Mouse (Mus musculus) CD4-positive, CD25-positive, alpha-beta regulatory T cell, adult 4 months (primary cell): ENCODE data around the gene Eomes. TPM values are rescaled to one million over a fixed set of nuclear protein-coding genes. Genes with fewer than 3 reads are reported as not detected.

Experiments used
- ATAC-seq: one replicate; pipeline ENCODE4 v1.8.0; 2017
- polyA plus RNA-seq, 2 experiments: library from polyadenylated mRNA; unstranded; fragments of 100-300 nt; shearing (Covaris generic); gene quantifications; one replicate each; pipeline ENCODE4 v1.2.1; 2017

Eomes gene
- polyA plus RNA-seq, 2 experiments from 2014 or later, result 0.28 to 0.54 TPM

- ATAC-seq, result peak; percentile 43
Measured at GRCm38 (mm10) chr9:118488138-118488895, 10.3 kb downstream of the Eomes start.

DNA sequence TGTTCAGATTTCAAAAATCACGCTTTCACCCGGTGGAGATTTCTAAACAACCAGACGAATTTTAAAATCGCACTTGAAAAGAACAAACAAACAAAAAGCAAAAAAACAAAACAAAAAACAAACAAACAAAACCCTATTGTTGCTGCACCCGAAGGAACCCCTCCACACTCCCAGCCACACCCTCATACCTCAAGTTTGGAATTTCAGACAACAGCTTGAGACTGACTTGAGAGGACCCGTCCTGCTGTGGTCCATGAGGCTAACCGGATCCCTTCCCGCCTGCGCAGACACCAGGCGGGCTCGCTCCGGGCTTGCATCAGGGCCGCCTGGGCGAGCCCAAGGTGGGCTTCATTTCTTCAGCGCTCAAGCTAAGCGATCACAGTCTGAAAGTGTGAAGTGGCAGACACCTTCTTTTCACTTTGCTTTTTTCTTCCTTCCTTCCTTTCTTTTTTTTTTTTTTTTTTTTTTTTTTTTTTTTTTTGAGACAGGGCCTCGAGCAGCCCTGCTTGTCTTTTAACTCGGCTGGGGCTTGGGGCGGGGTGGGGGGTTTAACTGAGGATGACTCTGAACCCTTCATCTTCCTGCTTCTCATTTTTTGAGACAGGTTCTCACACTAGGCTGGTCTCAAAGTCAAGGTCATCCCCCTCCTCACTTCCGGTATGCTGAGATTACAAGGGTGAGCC lies 11.0 kb downstream of the Eomes start:
- ATAC-seq, result no peak

DNA sequence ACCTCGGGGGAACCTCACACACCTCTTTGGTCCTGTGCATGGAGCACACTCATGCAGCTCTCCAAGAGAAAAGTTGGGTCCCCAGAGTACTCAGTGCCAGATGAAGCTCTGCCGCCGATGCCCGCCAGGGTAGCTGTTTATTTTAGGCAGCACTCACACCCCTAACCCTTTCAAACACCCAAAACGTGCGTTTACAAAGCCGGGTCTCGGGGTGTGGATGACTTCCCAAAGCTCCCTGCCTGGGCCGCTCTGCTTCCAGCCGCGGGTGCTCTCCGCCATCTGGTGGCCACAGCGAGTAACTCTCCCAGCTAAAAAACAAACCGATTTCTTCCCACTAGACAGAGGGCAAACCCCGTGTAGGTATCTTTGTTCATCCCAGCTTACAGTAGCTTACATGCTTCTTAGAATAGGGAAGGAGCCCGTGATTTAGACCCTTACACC lies 11.6 kb downstream of the Eomes start:
- peak; percentile 86 for ATAC-seq

DNA sequence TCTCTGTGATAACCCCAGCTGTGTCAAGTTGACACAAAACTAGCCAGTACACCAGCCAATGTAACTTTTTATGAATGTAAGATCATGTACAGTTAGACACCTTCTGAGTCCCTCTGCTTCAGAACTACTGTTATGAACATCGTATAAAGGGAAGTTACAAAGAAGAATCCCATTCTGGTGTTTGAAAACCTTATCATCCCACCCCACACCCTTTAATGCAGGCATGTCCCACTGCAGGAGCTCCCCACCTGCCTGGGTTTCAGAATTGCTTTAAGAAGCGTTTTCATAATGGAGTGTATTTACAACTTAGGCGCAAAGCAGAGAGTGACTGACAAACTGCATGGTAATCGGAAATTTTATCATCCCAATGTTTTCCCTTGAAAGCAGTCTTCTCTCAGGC lies 13.2 kb downstream of the Eomes start:
- ATAC-seq, result no peak

- no peak for ATAC-seq
Measured at GRCm38 (mm10) chr9:118492932-118493698, 15.1 kb downstream of the Eomes start.

DNA sequence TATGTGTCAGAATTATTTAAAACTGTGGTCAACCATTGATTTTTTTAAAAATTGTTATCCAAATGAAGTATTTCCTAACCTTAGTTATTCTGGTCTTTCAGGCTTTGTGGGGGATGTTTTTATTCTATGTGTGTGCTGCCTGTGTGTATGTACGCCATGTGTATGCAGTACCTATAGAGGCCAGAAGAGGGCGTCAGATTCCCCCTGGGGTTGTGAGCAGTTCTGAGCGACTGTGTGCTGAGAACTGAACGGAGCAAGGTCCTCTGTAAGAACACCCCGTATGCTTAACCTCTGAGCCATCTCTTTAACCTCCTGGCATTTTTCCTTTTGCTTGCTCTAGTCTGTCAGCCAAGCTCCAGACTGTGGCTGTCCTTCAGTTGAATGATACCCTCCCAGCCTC lies 16.1 kb downstream of the Eomes start:
- no peak for ATAC-seq

GRCm38 (mm10) chr9:118495933-118496332 lies 17.9 kb downstream of the Eomes start:
- ATAC-seq, result no peak

GRCm38 (mm10) chr9:118496952-118497351 lies 18.9 kb downstream of the Eomes start:
- ATAC-seq, result no peak

- ATAC-seq, result no peak
Measured at GRCm38 (mm10) chr9:118498061-118498460, 20.0 kb downstream of the Eomes start.

DNA sequence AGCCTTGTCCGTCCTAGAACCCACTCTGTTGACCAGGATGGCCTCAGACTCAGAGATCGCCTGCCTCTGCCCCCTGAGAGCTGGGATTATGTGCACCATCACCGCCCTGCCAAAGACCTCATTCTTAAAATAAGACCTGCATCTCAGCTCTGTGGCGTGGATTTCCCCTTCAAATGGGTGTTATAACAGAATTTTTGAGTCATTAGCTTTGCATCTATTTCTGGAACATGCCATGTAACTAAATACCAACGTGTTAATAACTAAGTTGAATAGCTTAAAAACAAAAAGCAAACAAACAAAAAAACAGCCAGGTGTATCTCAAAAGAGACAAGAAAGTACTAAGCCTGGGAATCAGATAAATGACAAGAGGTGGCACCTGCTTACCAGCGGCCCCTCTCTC lies 23.0 kb downstream of the Eomes start:
- ATAC-seq, result no peak

DNA sequence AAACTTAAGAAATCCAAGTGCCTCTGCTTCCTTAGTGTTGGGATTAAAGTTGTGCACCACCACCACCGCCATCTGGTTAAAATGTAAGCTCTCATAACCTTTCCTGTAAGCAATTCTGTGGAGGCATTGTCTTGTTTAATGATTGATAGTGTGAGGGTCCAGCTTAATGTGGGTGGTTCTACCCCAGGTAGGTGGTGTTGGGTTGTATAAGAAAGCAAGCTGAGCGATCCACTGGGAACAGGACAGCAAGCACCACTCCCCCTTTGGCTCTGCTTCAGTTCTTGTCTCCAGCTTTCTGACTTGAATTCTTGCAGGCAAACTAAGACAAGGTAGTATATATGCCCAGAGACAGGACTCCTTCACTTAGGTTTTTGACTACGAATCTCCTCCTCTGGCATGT lies 26.6 kb downstream of the Eomes start:
- no peak for ATAC-seq

- peak; percentile 89 for ATAC-seq
Measured at GRCm38 (mm10) chr9:118506020-118506403, 28.0 kb downstream of the Eomes start, which contains the start of gene Golga4. Gene Golga4 (plus strand): TSS chr9:118506267.

DNA sequence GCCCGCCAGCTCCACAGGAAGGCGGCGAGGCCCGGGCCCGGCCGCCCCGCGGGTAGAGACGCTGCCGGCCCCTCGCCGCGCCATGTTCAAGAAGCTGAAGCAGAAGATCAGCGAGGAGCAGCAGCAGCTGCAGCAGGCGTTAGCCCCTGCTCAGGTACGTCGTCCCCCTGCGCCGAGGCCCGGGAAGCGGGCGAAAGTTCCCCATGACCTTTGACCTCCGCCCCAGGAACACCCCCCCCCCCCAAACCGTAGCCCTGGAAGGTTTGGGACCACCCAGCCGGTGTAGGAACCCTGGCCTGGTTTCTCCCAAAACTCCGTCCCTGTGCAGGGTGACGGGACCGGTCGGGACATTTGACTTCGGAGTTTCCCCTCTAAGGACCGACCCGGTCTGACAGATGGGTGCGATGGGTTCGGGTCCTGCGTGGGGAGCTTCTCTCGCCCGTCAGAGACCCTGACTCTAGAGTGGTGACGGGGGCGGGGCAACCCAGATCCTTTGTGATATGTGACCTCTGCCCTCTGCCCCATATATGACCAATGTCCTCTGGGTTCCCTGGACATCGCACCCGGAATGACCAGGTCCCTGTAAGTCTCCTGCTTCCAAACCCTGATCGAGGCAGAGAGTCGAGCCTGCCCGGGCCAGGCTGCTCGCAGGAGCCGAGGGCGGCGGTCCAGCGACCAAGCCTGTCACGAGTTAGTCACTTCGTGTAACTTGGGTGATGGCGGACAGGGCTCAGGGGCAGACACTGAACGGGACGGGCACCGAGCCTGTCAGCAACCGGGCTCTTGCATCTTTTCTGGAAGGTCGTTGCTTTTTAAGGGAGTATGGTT lies 28.6 kb downstream of the Eomes start:
- ATAC-seq, result peak; percentile 24

- no peak for ATAC-seq
Measured at GRCm38 (mm10) chr9:118507552-118507951, 29.5 kb downstream of the Eomes start.

GRCm38 (mm10) chr9:118508601-118509000 lies 30.6 kb downstream of the Eomes start:
- ATAC-seq, result no peak

DNA sequence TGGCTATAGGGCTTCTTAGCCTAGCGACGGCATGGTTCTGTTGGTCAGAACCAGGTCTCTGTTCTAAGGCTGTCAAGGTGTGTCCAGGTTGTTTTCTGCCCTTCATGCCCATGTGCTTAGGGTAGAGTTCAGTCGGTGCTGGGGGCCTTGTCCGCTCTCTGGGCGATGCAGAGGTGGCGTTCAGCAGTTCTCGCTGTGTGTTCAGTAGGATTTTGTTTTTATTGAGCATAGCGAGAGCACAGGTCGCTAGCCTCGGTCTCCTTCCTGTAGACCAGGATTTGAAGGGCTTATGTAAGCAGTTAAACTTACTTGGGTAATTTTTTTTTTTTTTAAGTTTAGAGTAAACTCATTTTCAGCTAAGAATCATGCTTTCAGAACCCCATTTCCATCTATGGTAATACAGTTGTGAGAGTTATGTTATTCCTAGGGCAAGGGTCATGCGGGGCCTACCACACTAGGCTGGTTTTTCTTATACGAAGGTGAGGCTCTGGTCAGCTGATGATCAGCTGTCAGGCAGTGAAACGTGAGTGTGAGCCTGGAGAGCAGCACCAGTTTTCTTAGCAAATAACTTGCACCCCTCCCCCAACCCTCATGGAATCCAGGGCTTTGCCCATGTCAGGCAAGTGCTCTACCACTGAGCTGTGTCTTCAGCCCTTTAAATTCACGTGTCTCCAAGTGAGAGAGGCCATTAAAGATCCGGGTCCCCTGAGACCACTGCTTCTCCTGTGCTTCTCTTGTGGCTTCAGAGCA lies 33.1 kb downstream of the Eomes start:
- no peak for ATAC-seq

GRCm38 (mm10) chr9:118512681-118513233 lies 34.7 kb downstream of the Eomes start:
- peak; percentile 51 for ATAC-seq

- no peak for ATAC-seq
Measured at GRCm38 (mm10) chr9:118515476-118515875, 37.5 kb downstream of the Eomes start.

- no peak for ATAC-seq
Measured at GRCm38 (mm10) chr9:118516162-118516561, 38.1 kb downstream of the Eomes start.

- ATAC-seq, result no peak
Measured at GRCm38 (mm10) chr9:118517619-118518018, 39.6 kb downstream of the Eomes start.

GRCm38 (mm10) chr9:118519101-118519500 lies 41.1 kb downstream of the Eomes start:
- ATAC-seq, result no peak
